Mouse (Mus musculus) retina, postnatal 7 days (tissue): Measurements from ENCODE around the gene Cic.
A peak's percentile ranks its signal among the peaks of the same experiment; 100 is the strongest.

ENCODE experiments used
- DNase-seq: peaks from one replicate; pipeline ENCODE4 v3.0.0-alpha.2; 2012; ENCODE audit warnings: low read depth, low spot score

Cic gene

DNA sequence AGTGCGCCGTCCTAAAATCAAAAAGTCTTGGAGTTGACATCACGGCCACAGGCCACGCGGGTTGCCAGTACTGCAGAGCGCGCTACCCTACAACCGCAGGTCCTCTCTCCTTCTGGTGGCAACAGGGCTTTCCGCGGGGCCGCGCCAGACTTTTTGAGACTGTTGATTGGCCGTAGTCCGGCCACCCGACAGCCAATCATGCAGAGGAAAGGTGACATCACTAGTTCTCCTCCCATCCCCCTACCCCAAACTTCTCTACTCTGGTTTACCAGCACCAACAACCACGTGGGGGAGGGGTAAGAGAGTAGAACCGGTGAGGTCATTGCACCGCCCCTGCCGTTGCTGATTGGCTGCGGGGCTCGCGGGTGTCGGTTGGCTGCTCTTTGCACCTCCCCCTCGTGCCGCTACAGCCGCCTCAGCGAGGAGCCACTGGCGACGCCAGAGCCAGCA is at the start of gene Cic:
TSS of gene Cic (plus strand) at position 404 of the 450 bp plus-strand sequence.
- peak; percentile 95 for DNase-seq

DNA sequence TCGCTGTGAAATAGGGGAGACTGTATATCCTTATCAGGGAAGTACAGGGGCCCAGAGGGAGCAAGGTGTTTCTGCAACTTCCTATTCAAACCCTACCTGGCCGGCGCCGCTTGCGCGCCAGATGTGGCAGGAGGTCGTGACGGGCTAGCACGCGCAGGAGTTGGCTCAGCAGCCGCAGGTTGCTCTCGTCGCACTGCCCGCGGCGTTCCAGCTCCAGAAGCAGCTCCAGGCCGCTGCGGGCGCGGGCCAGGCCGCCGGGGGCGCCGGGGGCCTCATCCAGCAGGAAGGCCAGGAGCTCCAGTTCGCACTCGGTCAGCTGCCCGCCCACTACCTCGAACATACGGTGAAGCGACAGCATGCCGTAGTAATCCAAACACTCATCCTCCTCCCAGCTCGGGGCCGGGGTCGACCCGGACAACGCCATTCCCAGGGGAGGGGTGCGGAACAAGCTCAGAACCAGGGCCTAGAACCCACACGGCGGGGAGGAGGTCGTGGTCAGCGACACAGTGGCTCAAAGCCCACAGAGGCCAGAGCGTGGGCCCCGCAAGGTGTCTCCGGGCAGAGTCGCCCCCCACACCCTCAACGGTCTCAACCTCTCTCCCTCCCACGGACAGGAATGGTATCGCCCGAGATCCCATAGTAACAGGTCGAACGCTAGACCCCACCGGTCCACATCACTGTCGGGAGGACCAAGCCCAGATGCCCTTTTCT is 48.6 kb upstream of the Cic start:
- peak; percentile 60 for DNase-seq

DNA sequence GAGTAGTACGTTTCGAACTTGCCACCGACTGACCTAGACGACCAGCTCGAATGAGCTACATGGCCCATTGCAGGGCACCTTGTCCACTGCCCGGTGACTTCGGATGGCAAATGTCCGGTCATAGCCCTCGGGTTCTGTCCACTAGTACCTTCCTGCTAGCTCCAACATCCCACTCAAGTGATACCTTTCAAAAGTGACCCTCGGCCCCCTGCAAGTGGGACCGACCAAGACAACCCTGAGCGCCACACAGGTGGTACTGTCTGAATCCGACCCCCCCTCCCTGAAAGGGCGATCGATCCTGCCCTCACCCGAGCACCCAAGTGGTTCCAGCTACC is 48.1 kb upstream of the Cic start:
- no peak for DNase-seq

DNA sequence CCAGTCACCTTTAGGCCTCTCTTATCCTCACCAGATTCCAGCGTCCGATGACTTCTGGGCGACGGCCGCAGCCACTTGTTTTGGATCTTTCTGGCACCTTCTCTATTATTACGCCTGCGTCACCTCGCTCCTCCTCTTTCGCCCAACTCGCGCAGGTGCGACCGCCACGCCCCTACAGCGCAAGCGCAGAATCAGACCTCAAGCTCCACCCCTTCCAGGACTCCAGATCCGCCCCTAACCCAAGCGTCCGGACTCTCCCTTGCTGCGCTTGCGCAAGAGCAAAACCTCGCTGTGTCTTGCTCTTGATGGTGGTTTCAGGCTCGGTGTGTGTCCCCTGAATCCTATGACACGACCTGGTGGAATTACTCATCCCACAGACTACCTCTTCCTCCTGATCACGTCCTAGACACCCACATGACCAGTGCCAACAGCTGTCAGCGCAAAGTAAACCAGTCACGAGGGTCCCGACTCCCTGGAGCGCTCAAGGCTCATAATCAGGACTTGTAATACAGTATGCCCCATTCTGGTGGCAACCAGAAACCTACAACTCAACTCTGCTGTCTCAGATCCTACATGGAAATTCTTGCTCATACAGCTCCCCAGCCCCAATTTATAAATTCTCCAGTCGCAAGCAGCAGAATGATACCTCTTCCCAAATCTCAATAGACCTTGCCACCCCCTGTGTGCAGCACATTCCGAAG is 47.6 kb upstream of the Cic start:
- DNase-seq = peak; percentile 94

DNA sequence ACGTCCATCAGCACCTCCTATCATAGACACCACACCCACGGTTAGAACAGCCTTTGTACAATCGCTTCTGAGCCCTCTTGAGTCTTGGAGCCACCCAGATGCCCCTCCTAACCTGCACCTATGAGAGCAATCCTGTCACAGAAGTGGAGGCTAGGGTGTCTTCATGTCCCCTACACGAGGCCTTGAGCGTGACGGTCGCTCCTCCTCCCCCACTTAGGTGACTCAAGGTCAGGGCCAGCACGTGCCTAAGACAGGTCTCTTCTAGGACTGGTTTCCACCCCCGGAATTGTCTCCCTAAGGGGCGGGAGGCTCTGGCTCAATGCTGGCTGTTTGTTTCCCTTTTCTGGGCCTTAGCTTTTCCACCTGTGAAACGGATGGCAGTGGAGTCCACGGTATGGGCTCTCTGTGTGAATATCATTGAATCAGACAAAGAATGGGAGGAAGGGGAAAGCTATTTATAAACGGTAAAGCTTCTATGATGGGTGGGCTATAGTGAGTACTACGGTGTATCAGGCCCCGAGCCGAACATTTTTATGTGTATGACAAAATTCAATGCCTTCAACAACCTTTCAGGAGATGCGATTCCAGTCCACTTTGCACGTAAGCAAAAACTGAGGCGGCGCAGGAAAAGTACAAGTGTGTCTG is 46.9 kb upstream of the Cic start, which contains the start of gene Dedd2:
TSS of gene Dedd2 (minus strand) at position 159 of the 645 bp plus-strand sequence.
- DNase-seq = no peak

DNA sequence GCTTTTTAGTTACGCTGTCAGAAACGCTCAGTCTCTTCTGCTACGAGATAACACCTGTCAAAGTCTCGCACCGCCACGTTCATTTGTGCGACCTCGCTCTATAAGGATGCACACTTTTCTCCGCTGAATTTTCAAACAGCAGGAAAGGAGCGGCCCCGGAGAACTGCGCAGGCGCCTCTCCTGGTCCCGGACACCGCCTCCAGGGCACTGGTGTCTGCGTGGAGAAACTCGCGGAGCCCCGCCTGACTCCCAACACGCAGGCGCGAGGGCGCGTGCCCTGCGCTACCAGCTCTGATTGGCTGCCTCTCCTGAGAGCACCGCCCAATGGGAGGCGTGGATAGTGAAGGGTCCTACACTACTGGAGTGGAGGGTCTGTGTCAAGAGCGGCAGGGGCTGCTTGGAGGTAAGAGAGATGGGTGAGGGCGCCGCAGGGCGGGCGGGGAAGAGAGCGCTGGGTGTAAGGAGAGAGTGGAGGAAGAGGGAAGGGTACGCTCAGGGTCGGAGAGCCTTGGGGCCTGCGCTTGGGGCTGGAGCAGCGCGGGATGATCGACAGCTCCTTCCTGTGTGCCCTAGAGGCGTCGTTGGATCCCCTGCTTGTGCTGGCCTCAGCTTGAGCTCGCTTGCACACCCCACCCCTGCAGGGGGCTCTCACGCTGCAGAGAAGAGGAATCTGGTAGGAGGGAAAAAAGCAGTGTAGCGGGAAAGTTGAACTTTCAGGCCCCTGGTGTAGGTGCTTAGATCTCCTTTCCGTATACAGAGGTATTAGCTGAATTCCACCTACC is 46.2 kb upstream of the Cic start, which contains the start of gene Zfp526:
TSS of gene Zfp526 (plus strand) at position 324 of the 782 bp plus-strand sequence.
- DNase-seq = peak; percentile 98

DNA sequence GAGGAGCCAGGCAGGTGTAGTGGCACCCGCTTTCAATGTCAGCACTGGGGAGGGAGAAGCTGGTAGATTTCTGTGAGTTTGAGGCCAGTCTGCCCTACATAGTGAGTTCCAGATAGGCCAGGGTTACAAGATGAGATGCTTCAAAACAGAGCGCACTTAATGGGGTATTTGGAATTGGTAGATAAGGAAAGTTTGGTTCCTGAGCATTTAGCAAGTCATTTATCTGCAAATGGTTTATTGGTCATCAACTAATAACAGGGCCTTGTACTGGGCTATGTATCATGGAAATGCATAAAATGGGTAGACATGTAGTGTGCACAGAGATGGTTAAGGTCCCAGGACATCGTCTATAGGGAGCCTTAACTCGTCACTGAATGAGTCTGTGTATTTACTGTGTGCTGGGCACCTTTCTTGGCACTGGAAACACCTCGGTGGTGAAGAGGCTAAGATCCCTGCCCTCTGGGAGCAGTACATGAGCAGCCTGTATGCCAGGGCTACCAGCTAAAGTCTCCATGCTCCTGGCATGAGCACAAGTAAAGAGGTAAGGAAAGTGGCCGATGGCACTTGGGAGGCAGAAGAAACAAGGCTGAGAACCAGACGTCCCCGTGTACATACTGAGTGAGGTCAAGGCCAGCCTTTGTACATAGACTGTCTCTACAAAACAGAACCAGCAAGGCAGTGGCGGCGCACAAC is 45.1 kb upstream of the Cic start:
- no peak for DNase-seq

DNA sequence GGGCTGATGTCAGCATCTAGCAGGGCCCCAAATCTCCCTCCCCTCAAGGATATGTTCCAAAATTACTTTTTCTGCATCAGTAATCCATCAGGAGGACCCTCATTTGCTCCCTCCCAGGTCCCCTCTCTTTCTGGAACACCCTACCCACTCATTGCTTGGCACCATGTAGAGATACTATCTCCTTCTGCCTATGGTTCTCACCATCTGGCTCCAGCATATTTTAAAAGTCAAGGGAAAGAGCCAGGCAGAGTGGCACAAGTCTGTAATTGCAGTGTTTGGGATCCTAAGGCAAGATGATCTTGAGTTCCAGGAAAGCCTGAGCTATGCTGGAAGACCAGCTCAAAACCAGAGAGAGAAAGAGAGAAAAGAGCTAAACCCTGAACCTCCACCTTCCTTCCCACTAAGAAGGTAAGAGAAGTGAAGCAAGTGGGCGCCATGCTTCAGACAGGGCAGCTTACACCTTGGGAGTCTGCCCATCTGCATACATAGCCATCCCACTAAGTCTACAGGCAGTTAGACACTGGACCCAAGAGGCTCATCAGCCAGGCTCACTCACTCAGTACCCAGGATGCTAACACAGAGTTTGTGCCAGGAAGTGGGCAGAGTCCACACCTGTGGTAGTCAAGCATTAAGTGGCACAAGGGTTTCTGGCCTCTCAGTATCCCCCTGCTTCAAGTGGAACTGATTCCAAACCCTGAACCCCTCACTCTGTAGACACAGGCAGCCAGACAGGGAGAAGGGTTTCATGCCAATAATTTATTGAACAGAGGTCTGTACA is 39.8 kb upstream of the Cic start:
- no peak for DNase-seq

DNA sequence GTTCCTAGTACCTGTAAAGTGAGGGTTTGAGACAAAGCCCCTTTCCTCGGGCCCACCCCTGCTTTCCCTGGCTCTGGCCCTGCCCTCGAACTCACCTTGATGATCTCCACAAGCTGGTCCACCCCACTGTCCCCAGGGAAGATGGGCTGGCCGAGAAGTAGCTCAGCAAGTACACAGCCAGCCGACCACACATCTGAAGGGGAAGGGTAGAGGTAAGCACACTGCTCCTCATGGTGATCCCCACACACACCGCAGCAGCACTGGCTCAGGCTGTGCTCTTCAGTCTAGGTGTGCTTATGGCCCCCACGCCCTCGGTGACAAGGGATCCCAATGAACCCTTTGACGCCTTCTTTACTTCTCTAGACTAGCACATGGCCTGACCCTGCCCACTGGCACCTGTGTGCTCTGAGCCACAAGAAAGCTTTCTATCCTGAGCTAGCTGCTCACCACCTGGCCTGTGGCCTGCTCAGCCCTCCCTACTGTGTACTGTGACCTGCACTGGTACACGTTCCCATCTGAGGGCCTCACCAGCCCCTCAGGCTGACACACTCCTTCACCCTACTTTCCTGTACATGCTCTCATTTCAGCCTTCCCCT is 36.7 kb upstream of the Cic start:
- DNase-seq = no peak

DNA sequence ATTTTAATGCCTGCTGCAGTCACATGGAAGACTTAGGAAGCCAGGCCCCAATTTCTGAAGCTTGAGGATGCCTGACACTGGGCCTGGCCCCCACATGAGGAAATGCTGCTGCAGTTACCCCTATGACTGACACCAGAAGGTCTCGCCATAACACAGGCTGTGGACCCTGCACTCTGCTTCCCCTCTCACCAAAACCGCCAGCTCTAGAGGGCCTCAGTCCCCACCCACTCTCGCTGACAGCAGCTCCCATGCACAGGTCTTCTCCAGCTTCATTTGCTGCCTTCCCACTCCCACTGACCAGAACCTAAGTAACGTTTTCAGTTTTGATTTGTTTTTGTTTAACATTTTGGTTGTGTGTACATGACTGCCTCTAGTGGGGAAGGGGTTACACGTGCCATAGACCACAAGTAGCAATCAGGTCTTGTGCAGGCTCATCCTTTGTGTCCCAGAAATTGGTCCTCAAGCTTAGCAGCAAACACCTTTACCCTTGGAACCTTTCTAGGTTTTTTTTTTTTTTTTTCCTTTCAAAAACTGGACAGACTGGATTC is 35.3 kb upstream of the Cic start:
- no peak for DNase-seq

DNA sequence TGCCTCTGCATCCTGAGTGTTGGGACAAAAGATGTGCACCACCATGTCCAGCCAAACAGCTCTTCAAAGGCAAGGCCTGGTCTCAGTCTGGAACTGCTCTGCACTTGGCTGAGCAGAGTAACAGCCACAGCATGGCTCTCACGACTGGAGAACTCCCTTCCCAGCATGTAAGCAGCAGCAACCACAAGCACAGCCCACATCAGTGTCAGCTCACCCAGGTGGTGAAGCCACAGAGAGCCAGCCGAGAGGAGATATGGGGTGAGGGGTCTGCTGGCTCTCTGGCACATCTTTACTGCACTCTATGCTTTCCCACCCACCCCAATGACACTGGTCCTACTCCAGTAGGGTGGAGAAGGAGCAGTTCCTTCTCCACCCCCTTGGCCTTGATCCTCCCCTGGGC is 34.4 kb upstream of the Cic start:
- no peak for DNase-seq

DNA sequence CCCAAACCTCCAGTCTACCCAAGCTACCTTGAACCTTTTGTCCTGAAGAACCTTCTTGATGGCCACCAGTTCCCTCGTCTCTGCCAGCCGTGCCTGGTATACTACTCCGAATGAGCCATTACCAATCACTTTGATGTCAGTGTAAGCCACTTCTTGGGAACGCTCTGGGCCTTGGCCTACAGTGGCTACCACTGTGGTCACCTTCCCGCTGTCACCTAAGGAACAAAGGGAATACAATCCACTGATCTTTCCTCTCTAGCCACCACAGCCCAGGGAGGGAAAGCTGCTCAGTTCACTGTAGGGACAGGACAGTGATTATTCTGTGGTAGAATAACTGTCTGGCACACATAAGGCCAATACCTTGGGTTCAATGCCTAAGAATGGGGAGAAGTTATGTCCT is 32.0 kb upstream of the Cic start:
- DNase-seq = no peak

DNA sequence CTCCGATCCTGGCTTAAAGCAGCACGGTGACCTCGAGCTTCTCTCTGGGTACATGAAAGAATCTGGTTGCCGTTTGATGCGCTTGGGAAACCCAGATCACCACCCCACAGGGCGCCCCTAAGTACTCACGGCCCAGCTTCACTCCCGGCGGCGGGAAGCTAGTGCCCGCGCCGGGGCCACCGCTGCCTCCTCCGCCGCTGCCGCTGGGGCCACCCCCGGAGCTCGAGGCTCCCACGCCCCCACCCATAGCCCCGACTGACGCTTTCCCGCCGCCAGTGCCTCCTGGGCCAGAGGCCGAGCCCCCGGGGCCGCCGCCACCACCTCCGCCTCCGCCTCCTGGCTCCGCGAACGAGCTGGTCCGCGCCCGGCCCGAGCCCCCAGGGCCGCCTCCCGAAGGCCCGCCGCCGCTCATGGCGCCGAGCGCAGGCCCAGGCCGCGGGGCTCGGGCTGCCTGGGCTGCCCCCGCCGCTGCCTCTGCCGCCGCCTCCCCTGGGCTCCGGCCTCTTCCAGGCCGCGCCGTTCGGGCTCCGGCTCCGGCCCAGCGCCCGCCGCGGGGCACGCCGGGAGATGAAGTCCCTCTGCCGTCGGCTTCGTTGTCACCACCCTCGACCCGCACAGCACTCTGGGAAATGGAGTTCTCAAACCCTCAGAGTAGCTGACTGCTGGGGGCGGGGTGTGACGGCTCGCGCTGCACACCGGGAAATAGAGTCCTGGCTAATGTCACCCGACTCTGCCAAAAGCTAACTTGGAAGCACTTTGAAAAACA is 30.1 kb upstream of the Cic start, which contains the start of gene Gsk3a:
TSS of gene Gsk3a (minus strand) at position 603 of the 766 bp plus-strand sequence.
- peak; percentile 98 for DNase-seq

DNA sequence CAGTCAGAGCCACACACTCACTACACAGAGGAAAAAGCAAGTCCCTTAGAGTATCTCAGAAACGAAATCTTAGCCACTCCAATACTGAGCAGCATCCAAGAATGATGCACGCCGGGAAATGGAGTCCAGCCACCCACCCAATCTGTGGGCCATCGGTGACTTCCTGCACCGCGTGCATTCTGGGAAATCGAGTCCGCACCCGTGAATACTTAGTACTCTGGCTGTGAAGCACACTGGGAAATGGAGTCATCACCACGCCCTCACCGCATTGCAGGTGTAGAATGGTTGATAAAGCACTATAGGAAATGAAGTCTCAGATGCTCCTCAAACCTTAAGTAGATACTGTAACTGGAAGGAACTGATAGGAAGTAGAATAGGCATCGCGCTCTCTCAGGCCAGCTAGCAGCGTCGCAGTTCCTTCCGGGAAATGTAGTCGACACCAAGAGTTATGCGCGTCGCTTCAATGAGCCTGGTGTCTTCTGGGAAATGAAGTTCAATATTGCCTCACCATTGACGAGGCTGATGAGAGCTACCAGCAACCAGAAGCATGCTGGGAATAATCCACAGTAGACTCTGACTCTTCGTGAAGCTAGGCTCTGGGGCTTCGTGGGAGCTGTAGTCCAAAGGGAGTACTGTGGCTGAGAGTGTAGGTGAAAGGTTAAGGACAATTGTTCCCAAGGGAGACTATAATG is 29.3 kb upstream of the Cic start:
- peak; percentile 92 for DNase-seq

DNA sequence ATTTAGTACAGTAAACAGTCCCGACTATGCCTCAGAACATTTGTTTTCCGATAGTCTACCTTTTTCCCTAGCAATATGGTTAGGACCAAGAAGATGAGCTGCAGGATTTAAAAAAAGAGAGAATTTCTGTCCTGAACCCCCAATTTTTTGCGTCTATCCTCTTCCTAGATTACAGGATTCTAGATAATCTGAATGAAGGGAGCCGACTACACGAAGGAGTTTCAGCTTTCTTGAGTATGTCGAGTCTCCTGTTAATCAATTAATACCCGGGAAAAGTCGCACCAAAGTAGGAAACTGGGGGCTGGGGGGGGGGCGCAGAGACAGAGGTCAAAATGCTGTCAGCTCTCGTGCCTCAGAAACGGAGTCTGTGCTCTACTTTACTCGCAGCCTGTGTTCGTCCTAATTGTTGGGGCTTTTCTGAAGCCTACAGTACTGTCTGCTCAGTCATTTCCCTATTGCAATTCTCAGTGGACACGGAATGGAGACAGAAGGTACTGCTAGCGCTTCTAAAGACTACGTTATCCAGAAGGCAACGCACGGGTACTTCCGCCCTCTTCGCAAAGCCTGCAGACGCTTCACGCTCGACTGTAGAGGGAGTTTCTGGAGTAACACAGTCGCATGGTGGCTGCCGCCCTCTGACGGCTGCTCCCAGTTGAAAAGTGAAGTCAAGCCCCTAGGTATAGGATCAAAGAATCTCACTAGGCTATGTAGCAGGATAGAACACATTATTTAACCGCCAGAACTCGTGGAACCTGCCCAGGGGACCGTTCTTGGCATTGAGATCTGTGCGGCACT is 28.5 kb upstream of the Cic start:
- DNase-seq = peak; percentile 79

DNA sequence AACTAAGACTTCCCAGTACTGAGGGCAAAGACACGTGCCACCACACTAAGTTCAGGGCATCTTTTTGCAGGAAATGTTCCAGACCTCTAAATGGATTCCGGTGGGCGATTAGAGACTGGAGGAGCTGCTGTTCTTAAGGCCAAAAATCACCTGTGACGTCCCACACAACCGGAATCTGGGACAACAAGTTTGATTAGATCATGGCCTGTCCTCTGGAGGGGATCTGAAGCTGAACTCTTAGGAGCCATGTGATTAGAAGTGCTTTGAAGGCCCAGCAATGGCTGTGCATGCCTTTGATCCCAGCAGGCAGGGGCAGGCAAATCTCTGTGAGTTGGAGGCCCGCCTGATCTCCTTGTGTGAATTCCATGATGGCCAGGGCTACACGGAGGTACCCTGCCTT is 26.9 kb upstream of the Cic start:
- DNase-seq = no peak

DNA sequence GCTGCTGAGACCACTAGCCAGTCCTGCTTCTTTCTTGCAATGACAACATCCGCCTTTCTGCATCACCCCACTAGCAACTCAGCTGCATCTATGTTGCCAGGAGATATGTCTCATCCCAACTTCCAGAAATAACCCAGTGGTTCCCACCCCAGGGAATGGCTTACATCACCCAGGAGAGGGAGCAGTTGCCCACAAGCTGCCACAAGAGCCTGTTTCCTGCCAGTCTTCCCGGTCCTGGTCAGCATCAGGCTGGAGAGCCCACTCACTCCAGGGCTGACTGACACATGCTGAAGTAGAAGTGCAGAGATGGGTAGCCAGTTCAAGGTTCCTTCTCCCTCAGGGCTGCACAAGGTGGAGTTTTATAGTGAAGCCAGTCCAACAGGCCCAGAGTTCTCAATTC is 26.4 kb upstream of the Cic start:
- DNase-seq = peak; percentile 54

DNA sequence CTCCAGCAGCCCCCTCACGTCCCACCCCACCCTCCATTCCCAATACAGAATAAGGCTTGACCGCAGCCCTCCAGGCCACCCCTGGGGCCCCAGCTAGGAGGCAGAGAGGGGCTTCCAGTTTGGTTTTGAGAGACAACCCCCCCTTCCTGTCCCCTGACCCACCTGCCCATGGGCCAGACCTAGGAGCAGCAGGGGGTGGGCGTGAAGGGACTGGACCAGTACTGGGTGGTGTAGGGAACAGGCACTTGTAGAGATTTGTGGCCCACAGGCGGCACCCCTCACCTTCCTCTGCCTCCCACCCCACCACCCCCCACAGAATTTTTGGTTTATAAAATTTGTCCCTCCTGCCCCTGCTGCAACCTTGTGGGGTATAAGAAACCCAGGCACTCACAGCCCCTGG is 24.1 kb upstream of the Cic start:
- DNase-seq = no peak
